Mouse (Mus musculus): ENCODE data around the gene Ctcfl. TPM values are rescaled to one million over a fixed set of nuclear protein-coding genes. Genes with fewer than 3 reads are reported as not detected.
"Not testable (repeated sequence)": the region's sequence is repeated elsewhere in the genome, so short reads cannot be mapped to it uniquely, and the experiment has no call there.

Ctcfl gene
- polyA plus RNA-seq, 2 experiments = 0.01 TPM; not detected in 1

GRCm38 (mm10) chr2:173113796-173114195 lies 5.5 kb downstream of the Ctcfl start:
- not testable (repeated sequence) for H3K27ac ChIP-seq; DNase-seq (ENCODE audit: low read depth in 3 of 3, low spot score in 3 of 3); H3K4me2 ChIP-seq (ENCODE audit: low read depth); H3K27me3 ChIP-seq (ENCODE audit: control insufficient read depth, insufficient read depth, low read length); H3K9ac ChIP-seq (replicated peaks); H3K4me3 ChIP-seq (ENCODE audit: insufficient read depth in 1 of 2, low read depth in 2 of 2, low read length in 2 of 2); ATAC-seq (ENCODE audit: insufficient read depth); H3K36me3 ChIP-seq (replicated peaks; ENCODE audit: control insufficient read depth, insufficient read depth, low read depth); H3K4me1 ChIP-seq (replicated peaks; ENCODE audit: control insufficient read depth in 2 of 2, insufficient read depth in 2 of 2, low read length in 1 of 2); H3K9me3 ChIP-seq (ENCODE audit: control insufficient read depth, low read length)
- peak; percentile 59 for TF ChIP-seq CTCF (IDR thresholded peaks at IDR 0.05; ENCODE audit: low read depth)
- 40% methylated on average over 3 of the region's 3 CpGs for WGBS (ENCODE audit: insufficient replicate concordance)

GRCm38 (mm10) chr2:173110571-173110970 lies 8.8 kb downstream of the Ctcfl start:
- Histone ChIP-seq H3K9me3 (ENCODE audit: control insufficient read depth, low read length) (no peaks in the 10 kb centered on the region), H3K4me1 (replicated peaks; ENCODE audit: control insufficient read depth in 2 of 2, insufficient read depth in 2 of 2, low read length in 1 of 2) (no peaks in the 10 kb centered on the region), H3K27me3 (ENCODE audit: control insufficient read depth, insufficient read depth, low read length) (no peaks in the 10 kb centered on the region), H3K9ac (replicated peaks) (no peak overlapping the region), H3K36me3 (replicated peaks; ENCODE audit: control insufficient read depth, insufficient read depth, low read depth) (no peaks in the 10 kb centered on the region), H3K27ac (no peak overlapping the region), H3K4me2 (ENCODE audit: low read depth) (no peak overlapping the region), H3K4me3 (ENCODE audit: insufficient read depth in 1 of 2, low read depth in 2 of 2, low read length in 2 of 2) (no peak overlapping the region)
- ATAC-seq (ENCODE audit: insufficient read depth) (no peak), DNase-seq (ENCODE audit: low read depth in 3 of 3, low spot score in 3 of 3) (no peak)
- 69% methylated on average over 9 of the region's 9 CpGs for WGBS (ENCODE audit: insufficient replicate concordance)
- TF ChIP-seq EP300 (IDR thresholded peaks at IDR 0.05; ENCODE audit: low read depth) = no peak
- no peak for TF ChIP-seq CTCF (IDR thresholded peaks at IDR 0.05; ENCODE audit: low read depth)

GRCm38 (mm10) chr2:173109510-173109909 lies 9.8 kb downstream of the Ctcfl start:
- H3K9ac ChIP-seq (replicated peaks) = no peak overlapping the region
- DNase-seq (ENCODE audit: low read depth in 3 of 3, low spot score in 3 of 3) (no peak), ATAC-seq (ENCODE audit: insufficient read depth) (no peak)
- 71% methylated on average over 7 of the region's 7 CpGs for WGBS (ENCODE audit: insufficient replicate concordance)
- TF ChIP-seq EP300 (IDR thresholded peaks at IDR 0.05; ENCODE audit: low read depth) (no peak), CTCF (IDR thresholded peaks at IDR 0.05; ENCODE audit: low read depth) (no peak)
- H3K27me3 ChIP-seq (ENCODE audit: control insufficient read depth, insufficient read depth, low read length) = no peaks in the 10 kb centered on the region
- H3K9me3 ChIP-seq (ENCODE audit: control insufficient read depth, low read length) = no peaks in the 10 kb centered on the region
- H3K27ac ChIP-seq = no peak overlapping the region
- no peaks in the 10 kb centered on the region for H3K4me1 ChIP-seq (replicated peaks; ENCODE audit: control insufficient read depth in 2 of 2, insufficient read depth in 2 of 2, low read length in 1 of 2)
- H3K4me3 ChIP-seq (ENCODE audit: insufficient read depth in 1 of 2, low read depth in 2 of 2, low read length in 2 of 2) = no peak overlapping the region
- H3K36me3 ChIP-seq (replicated peaks; ENCODE audit: control insufficient read depth, insufficient read depth, low read depth) = no peaks in the 10 kb centered on the region
- no peak overlapping the region for H3K4me2 ChIP-seq (ENCODE audit: low read depth)

- no peak for ATAC-seq (ENCODE audit: insufficient read depth)
- Histone ChIP-seq H3K4me2 (ENCODE audit: low read depth) (no peak overlapping the region), H3K27ac (no peak overlapping the region), H3K4me1 (replicated peaks; ENCODE audit: control insufficient read depth in 2 of 2, insufficient read depth in 2 of 2, low read length in 1 of 2) (no peaks in the 10 kb centered on the region), H3K4me3 (ENCODE audit: insufficient read depth in 1 of 2, low read depth in 2 of 2, low read length in 2 of 2) (no peak overlapping the region), H3K9ac (replicated peaks) (no peak overlapping the region), H3K27me3 (ENCODE audit: control insufficient read depth, insufficient read depth, low read length) (no peaks in the 10 kb centered on the region), H3K36me3 (replicated peaks; ENCODE audit: control insufficient read depth, insufficient read depth, low read depth) (no peaks in the 10 kb centered on the region), H3K9me3 (ENCODE audit: control insufficient read depth, low read length) (no peaks in the 10 kb centered on the region)
- 52% methylated on average over 6 of the region's 6 CpGs for WGBS (ENCODE audit: insufficient replicate concordance)
- no peak for DNase-seq (ENCODE audit: low read depth in 3 of 3, low spot score in 3 of 3)
- TF ChIP-seq CTCF (IDR thresholded peaks at IDR 0.05; ENCODE audit: low read depth) (no peak), EP300 (IDR thresholded peaks at IDR 0.05; ENCODE audit: low read depth) (no peak)
Measured at GRCm38 (mm10) chr2:173108509-173109190, 10.7 kb downstream of the Ctcfl start.

- ATAC-seq (ENCODE audit: insufficient read depth) (peak; percentile 43; the same call in 1 of the 2 replicates), DNase-seq (ENCODE audit: low read depth in 3 of 3, low spot score in 3 of 3) (peak; percentile 26 to 34 (median 32))
- Histone ChIP-seq H3K9me3 (ENCODE audit: control insufficient read depth, low read length) (no peaks in the 10 kb centered on the region), H3K36me3 (replicated peaks; ENCODE audit: control insufficient read depth, insufficient read depth, low read depth) (no peaks in the 10 kb centered on the region), H3K27ac (no peak overlapping the region), H3K4me1 (replicated peaks; ENCODE audit: control insufficient read depth in 2 of 2, insufficient read depth in 2 of 2, low read length in 1 of 2) (no peaks in the 10 kb centered on the region), H3K4me3 (ENCODE audit: insufficient read depth in 1 of 2, low read depth in 2 of 2, low read length in 2 of 2) (no peak overlapping the region), H3K4me2 (ENCODE audit: low read depth) (no peak overlapping the region), H3K9ac (replicated peaks) (no peak overlapping the region), H3K27me3 (ENCODE audit: control insufficient read depth, insufficient read depth, low read length) (no peaks in the 10 kb centered on the region)
- 16% methylated on average over 14 of the region's 14 CpGs for WGBS (ENCODE audit: insufficient replicate concordance)
- TF ChIP-seq EP300 (IDR thresholded peaks at IDR 0.05; ENCODE audit: low read depth) = no peak
- TF ChIP-seq CTCF (IDR thresholded peaks at IDR 0.05; ENCODE audit: low read depth) = peak; percentile 83
Measured at GRCm38 (mm10) chr2:173106889-173107785, 12.2 kb downstream of the Ctcfl start.
